Mouse (Mus musculus): ENCODE data around the gene Apex1.

DNA sequence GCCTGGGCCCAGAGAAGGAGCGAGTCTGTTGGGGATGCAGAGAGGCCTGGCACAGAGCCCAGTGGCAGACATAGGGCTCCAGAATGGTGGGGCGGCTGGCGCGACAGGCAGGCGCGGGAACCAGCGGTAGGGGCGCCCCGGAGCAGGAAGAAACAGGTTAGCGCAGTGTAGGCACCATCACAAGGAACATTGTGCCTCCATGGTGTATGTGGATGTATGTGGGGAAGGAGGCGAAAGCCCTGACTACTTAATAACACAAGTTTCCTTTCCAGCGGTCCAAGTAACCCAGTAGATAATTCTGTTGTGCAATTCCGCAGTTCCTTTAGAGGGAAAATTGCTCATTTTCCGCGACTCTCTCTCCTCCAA is 19.9 kb downstream of the Apex1 start:
- TF ChIP-seq CTCF (IDR thresholded peaks at IDR 0.05) (peak; percentile 57), EP300 (IDR thresholded peaks at IDR 0.05) (0 out of 2 replicates have a peak, but pooled peaks have one; percentile 26)

Measured in lung, postnatal 0 days (tissue).